Mouse (Mus musculus): Measurements from ENCODE around the gene Gngt2.
A peak's percentile ranks its signal among the peaks of the same experiment; 100 is the strongest.

- 0 out of 2 replicates have a peak, but pooled peaks have one; percentile 34 for TF ChIP-seq POLR2A (IDR thresholded peaks at IDR 0.05; ENCODE audit: insufficient read depth, low read depth, low read length)
- no peak for TF ChIP-seq CTCF (IDR thresholded peaks at IDR 0.05)
Measured at GRCm38 (mm10) chr11:95828181-95828964, 8.6 kb upstream of the Gngt2 start.
